Mouse (Mus musculus) midbrain, embryonic 15.5 days (tissue): ENCODE measurements at regions not wholly inside any gene's neighbourhood (a gene's known extent, or its start where the extent isn't known, plus 50 kb on each side); places are given as distances from the start of the nearest gene placed in this dataset.

ENCODE experiments used
- ATAC-seq: fragments of 200-750 bp; cut with Nextera tagmentation; replicated peaks from 2 replicates; pipeline ENCODE4 v1.8.0; 2017; ENCODE audit warnings: moderate TSS enrichment
- H3K27ac ChIP-seq: fragments of 300-500 bp; sonication (generic); 2 replicates; pipeline ENCODE4 v1.5.1; 2015; ENCODE audit warnings: mild to moderate bottlenecking, inconsistent platforms
- H3K27me3 ChIP-seq: fragments of 300-500 bp; sonication (generic); replicated peaks from 2 replicates; pipeline ENCODE4 v1.6.1; 2015; ENCODE audit warnings: inconsistent platforms
- H3K36me3 ChIP-seq: fragments of 300-500 bp; sonication (generic); replicated peaks from 2 replicates; pipeline ENCODE4 v1.6.1; 2015; ENCODE audit warnings: inconsistent platforms
- H3K4me1 ChIP-seq: fragments of 300-500 bp; sonication (generic); 2 replicates; pipeline ENCODE4 v1.6.1; 2015; ENCODE audit warnings: inconsistent platforms
- H3K4me2 ChIP-seq: fragments of 300-500 bp; sonication (generic); 2 replicates; pipeline ENCODE4 v1.6.1; 2015; ENCODE audit warnings: inconsistent platforms, mild to moderate bottlenecking, moderate library complexity
- H3K4me3 ChIP-seq: fragments of 300-500 bp; sonication (generic); 2 replicates; pipeline ENCODE4 v1.5.1; 2015; ENCODE audit warnings: mild to moderate bottlenecking, inconsistent platforms
- H3K9ac ChIP-seq: fragments of 300-500 bp; sonication (generic); 2 replicates; pipeline ENCODE4 v1.6.1; 2015; ENCODE audit warnings: mild to moderate bottlenecking, inconsistent platforms
- H3K9me3 ChIP-seq: fragments of 300-500 bp; sonication (generic); 2 replicates; pipeline ENCODE4 v1.6.1; 2016; ENCODE audit warnings: inconsistent platforms
- WGBS: fragments of 180-500 bp; shearing (Covaris S2); methylation state at CpG from one replicate; pipeline ENCODE4 v1.1.7; 2015; ENCODE audit warnings: mixed read lengths; 5-methylcytosine and 5-hydroxymethylcytosine counted together

DNA sequence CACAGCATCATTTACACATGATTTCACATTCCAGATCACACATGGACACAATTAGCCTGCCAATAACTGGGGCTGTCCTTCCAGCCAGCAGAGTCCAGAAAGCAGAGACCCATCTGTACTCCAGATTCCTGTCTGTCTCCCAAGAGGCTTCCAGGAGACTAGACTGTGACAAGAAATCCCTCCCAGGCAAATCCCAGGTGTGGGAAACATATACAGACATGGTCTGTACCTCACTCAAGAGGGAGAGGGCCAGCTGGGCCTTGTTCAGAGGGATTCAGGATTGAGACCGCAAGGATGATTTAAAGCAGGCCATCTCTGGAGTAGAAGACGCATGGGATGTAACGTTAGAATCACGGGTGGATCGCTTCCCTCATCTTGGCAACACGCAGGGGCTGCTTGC, 182.7 kb upstream of the Prr30 start:
- no peak overlapping the region for H3K4me2 ChIP-seq
- 79% methylated on average over 6 of the region's 6 CpGs for WGBS
- H3K27ac ChIP-seq, result no peak overlapping the region
- no peak for ATAC-seq
- no peaks in the 10 kb centered on the region for H3K36me3 ChIP-seq
- H3K4me1 ChIP-seq, result peaks cover 14% of the 10 kb centered on the region
- H3K9me3 ChIP-seq, result no peaks in the 10 kb centered on the region
- H3K27me3 ChIP-seq, result no peaks in the 10 kb centered on the region
- H3K9ac ChIP-seq, result no peak overlapping the region
- H3K4me3 ChIP-seq, result no peak overlapping the region

DNA sequence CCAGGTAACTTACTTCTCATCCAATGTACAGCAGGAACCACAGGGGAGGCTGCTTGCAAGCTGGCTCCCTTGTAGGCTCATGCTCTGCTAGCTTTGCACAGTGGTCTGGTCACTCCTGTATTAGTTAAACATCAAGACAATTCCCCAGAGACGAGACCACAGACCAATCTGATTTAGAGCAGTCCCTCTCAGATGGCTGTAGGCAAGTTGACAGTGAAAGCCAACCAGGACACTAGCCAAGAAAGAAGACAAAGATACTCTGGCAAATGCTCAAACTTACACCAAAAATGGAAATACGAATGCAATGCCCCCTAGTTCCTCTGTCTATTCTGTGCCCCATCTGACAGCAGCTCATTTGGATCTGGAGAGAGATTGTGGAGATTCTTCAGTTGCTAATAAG, 181.8 kb upstream of the Prr30 start:
- H3K9me3 ChIP-seq, result no peaks in the 10 kb centered on the region
- H3K4me2 ChIP-seq, result no peak overlapping the region
- ATAC-seq, result no peak
- H3K9ac ChIP-seq, result no peak overlapping the region
- no peaks in the 10 kb centered on the region for H3K36me3 ChIP-seq
- WGBS, result 74% methylated on average over 2 of the region's 2 CpGs
- H3K4me1 ChIP-seq, result peaks cover 14% of the 10 kb centered on the region
- no peak overlapping the region for H3K4me3 ChIP-seq
- no peaks in the 10 kb centered on the region for H3K27me3 ChIP-seq
- H3K27ac ChIP-seq, result no peak overlapping the region

DNA sequence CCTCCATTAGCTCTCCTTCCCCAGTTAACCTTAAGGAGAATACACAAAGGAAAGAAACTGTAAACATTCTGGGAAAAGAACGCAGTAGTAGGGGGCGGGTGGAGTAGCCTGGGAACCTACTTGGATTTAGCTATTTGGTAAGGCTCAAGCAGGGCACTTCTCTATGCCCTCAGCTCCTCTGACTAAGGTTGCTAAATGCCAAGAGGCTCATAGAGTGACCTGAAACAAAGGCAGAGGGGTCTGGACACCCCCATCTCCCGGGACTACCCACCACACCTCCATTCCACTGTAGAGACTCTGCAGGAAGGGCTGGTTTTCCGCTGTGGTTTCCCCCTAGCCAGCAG, 179.5 kb upstream of the Prr30 start:
- H3K9me3 ChIP-seq, result no peaks in the 10 kb centered on the region
- 40% methylated on average over 4 of the region's 4 CpGs for WGBS
- peak; percentile 40 for ATAC-seq
- no peak overlapping the region for H3K9ac ChIP-seq
- peaks cover 17% of the 10 kb centered on the region for H3K4me1 ChIP-seq
- H3K36me3 ChIP-seq, result no peaks in the 10 kb centered on the region
- no peak overlapping the region for H3K4me3 ChIP-seq
- peak overlapping the region; percentile 47; the same call in 1 of the 2 replicates for H3K4me2 ChIP-seq
- no peaks in the 10 kb centered on the region for H3K27me3 ChIP-seq
- no peak overlapping the region; the same call in 1 of the 2 replicates for H3K27ac ChIP-seq

DNA sequence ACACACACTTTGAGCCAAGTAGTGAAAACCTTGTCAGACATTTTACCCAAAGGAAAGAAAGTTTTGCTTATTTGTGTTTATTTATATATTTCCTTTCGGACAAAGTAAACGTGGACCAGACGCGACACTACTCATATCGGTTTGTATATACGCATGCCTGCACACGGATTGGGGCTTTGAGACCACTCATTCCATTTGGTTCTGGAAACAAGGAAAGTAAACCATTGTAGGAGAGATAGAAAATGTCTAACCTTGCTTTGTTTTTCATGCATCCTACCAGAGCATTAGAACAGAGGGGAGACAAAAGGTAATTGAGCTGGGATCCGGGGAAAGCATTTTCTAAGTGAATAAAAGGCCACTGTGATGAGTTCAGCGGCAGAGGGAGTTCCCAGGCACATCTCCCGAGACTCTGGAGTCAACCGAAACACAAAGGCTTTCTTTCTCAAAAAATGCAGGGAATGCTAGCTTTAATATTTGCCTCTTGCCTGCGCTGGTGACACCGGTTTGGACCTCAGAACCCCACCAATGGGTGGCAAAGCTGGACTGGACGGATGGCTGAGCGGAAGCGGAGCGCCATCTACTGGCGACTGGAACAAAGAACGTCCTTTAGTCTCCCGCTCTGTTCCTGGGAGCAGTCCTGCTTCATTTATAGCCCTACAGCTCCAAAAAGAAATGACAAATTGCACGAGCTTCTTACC, 179.0 kb upstream of the Prr30 start:
- Histone ChIP-seq H3K9ac (0 out of 2 replicates have a peak overlapping the region, but pooled peaks have one; percentile 1), H3K4me3 (peak overlapping the region; percentile 20), H3K4me2 (peak overlapping the region; percentile 47), H3K4me1 (peaks cover 17% of the 10 kb centered on the region), H3K36me3 (no peaks in the 10 kb centered on the region), H3K9me3 (no peaks in the 10 kb centered on the region), H3K27ac (peak overlapping the region; percentile 66), H3K27me3 (no peaks in the 10 kb centered on the region)
- ATAC-seq, result peak; percentile 90
- 16% methylated on average over 21 of the region's 21 CpGs for WGBS

DNA sequence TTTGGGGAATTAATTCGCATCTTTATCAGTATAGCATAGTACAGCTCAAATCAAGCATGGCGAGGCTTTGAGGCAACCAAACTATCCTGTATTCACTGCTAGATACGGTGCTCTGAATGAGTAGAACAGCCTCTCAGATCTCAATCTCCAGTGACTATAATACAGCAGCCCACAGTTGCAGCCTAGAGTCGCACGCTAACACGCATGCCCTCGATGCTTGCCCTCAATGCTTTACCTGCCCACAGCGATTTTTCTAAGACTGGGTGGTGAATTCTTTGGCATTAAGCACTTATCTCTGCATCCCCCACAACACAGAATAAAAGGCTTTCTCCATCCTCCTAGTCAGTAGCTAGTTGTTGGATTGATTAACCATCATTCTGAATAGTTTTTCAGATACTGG, 178.4 kb upstream of the Prr30 start:
- ATAC-seq, result peak; percentile 45; the same call in 1 of the 2 replicates
- Histone ChIP-seq H3K27ac (peak overlapping the region; percentile 66), H3K4me2 (peak overlapping the region; percentile 47), H3K27me3 (no peaks in the 10 kb centered on the region), H3K4me3 (0 out of 2 replicates have a peak overlapping the region, but pooled peaks have one; percentile 20), H3K9me3 (no peaks in the 10 kb centered on the region), H3K4me1 (peaks cover 17% of the 10 kb centered on the region), H3K36me3 (no peaks in the 10 kb centered on the region), H3K9ac (no peak overlapping the region)
- 29% methylated on average over 8 of the region's 8 CpGs for WGBS

DNA sequence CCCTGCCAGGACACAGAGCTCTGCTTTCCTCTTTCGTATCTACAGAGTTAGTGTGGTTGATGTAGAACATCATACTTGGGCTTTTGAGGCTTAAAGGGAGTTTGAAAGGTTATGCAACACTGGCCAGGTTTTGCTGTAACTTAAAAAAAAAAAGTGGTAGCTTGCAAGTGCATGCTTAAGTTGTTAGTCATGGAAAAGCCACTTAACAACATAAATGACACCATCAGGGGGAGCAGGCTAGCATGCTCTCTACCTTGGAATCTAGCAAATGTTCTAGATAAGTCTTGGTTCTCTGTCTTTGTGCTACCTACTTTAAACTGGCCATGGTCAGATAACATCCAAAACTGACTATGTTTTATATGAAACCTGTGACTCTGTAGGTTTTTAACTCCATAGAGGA, 176.6 kb upstream of the Prr30 start:
- no peak for ATAC-seq
- no peaks in the 10 kb centered on the region for H3K9me3 ChIP-seq
- H3K9ac ChIP-seq, result no peak overlapping the region
- peaks cover 17% of the 10 kb centered on the region for H3K4me1 ChIP-seq
- no peak overlapping the region for H3K27ac ChIP-seq
- 88% methylated on average over 1 of the region's 1 CpGs for WGBS
- H3K36me3 ChIP-seq, result no peaks in the 10 kb centered on the region
- H3K27me3 ChIP-seq, result no peaks in the 10 kb centered on the region
- no peak overlapping the region for H3K4me2 ChIP-seq
- no peak overlapping the region for H3K4me3 ChIP-seq

DNA sequence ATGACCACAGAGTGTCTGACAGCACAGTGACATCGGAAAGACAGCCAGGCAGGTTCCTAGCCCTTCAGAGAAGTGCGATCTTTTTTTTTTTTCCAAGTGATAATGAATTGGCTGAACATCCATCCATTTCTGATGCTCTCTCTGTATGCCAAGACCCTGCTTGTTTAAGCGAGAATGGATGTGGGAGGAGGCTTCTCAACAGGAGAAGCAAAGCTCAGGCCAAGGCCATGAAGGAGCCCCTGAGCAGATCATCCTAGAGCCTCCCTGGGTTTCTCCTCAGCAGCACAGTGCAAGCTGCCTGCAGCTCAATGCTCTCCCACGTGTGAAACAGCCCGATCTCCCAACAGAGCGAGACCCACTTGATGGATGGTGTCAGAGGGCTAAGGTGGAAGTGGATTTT, 175.7 kb upstream of the Prr30 start:
- H3K4me1 ChIP-seq, result peaks cover 17% of the 10 kb centered on the region
- H3K27ac ChIP-seq, result no peak overlapping the region
- H3K36me3 ChIP-seq, result no peaks in the 10 kb centered on the region
- WGBS, result 47% methylated on average over 6 of the region's 6 CpGs
- H3K4me3 ChIP-seq, result no peak overlapping the region
- no peak overlapping the region for H3K4me2 ChIP-seq
- ATAC-seq, result 0 out of 2 replicates have a peak, but pooled peaks have one; percentile 31
- H3K9me3 ChIP-seq, result no peaks in the 10 kb centered on the region
- no peaks in the 10 kb centered on the region for H3K27me3 ChIP-seq
- no peak overlapping the region for H3K9ac ChIP-seq

DNA sequence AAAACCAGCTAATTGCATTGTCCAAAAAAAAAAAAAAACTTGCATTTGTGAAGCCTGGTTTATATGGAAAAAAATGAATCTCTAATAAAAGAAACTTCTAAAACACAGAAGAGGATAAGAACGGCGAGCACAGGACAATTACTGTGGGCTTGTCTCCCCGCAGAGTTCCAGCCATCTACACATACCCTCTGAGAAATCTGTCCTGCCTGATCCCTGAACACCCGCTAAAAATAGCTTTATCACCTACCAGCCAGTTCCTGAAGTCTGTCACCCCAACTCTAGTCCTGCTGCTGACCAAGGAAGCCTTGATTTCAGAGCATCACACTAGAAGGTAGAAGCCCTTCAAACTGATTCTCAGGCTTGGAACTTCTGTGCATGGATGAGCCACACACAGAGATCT, 173.7 kb upstream of the Prr30 start:
- H3K36me3 ChIP-seq, result no peaks in the 10 kb centered on the region
- ATAC-seq, result no peak
- no peak overlapping the region for H3K4me3 ChIP-seq
- no peaks in the 10 kb centered on the region for H3K27me3 ChIP-seq
- WGBS, result 95% methylated on average over 4 of the region's 4 CpGs
- peaks cover 10% of the 10 kb centered on the region for H3K4me1 ChIP-seq
- no peak overlapping the region for H3K27ac ChIP-seq
- H3K9ac ChIP-seq, result no peak overlapping the region
- H3K9me3 ChIP-seq, result no peaks in the 10 kb centered on the region
- H3K4me2 ChIP-seq, result no peak overlapping the region

DNA sequence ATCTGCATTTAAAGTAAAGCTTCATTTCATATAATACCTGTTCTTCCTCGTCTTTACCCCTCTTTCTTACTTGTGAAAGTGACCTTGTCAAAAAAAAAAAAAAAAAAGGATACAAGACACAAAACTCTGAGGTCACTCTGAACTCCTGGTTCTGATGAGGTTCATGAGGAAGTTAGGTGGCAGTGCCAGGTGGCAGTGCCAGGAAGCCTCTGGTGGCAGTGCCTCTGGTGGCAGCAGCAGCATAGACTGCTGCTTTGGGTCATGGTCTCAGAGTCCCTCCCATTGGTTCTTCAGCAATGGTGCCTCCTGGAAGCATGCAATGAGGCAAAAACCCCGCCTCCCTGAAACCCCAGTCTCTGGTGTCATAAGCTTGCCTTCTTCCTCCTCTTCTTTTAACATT, 159.7 kb upstream of the Prr30 start:
- ATAC-seq, result no peak
- H3K27ac ChIP-seq, result no peak overlapping the region
- H3K4me2 ChIP-seq, result no peak overlapping the region
- H3K4me1 ChIP-seq, result no peaks in the 10 kb centered on the region
- no peak overlapping the region for H3K9ac ChIP-seq
- H3K4me3 ChIP-seq, result no peak overlapping the region
- H3K9me3 ChIP-seq, result no peaks in the 10 kb centered on the region
- 81% methylated on average over 2 of the region's 2 CpGs for WGBS
- H3K36me3 ChIP-seq, result no peaks in the 10 kb centered on the region
- H3K27me3 ChIP-seq, result no peaks in the 10 kb centered on the region

DNA sequence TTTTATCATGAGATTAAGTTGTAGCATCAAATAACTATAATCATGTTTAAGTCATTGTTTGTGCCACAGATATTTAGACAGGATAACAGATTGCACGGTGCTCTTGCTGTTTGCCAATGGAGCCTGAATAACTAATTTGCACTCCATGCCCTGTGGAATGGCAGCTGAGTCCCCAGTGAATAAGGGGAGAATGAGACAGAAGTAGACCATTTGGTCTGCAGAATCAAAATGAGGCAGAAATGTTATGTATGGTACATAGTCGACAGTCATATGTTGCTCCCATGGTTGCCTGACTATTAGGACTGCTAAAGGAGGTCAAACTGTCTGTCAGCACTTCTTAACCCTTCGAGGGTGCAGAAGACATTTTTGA, 152.9 kb upstream of the Prr30 start:
- no peak overlapping the region for H3K4me2 ChIP-seq
- 17% methylated on average over 3 of the region's 3 CpGs for WGBS
- peak; percentile 47; the same call in 1 of the 2 replicates for ATAC-seq

DNA sequence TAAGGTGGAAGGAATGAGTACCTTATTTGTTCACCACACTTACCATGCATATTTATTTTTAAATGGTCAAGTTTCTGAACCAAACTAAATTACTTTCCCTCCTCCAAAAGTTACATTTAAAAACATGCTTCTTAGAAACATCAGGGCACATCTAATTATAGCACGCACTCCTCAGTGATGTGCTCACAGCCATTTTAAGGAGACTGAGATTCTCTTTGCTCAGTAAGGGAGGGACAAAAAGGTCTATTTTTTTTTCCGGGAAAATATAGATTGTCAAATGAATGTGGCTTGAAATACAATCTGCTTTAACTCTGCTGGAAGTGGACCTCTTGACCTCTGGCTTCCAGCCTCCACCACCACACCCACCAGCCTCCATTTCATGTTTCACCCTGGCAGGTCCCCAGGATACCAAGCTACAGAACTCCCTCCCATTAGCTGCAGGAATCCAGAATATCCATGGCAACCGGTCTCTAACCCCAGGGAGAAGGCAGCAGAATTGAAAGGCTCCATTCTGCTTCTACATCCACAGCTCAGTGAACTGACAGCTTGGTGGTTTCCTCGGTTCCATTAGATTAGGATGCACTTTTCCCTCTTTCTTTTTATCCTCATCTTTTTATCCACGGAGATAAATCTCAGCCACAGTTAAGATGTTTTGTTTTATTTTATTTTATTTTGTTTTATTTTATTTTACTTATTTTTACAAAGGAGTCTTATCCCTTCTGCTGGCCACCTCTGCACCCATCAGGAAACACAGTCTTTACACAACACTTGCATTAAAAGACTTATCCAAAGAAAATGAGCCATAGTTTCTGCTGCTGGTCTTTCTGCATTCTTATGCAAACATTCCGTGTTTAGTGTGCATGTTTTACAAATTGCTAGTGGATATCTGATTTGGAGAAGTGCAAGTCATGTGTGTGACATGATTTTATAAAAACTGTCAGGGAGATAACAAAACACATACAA, 152.2 kb upstream of the Prr30 start:
- Histone ChIP-seq H3K4me2 (no peak overlapping the region), H3K27me3 (no peaks in the 10 kb centered on the region), H3K4me3 (no peak overlapping the region), H3K27ac (peak overlapping the region; percentile 76), H3K36me3 (no peaks in the 10 kb centered on the region), H3K4me1 (peaks cover 19% of the 10 kb centered on the region), H3K9me3 (no peaks in the 10 kb centered on the region), H3K9ac (no peak overlapping the region)
- ATAC-seq, result peak; percentile 98
- WGBS, result 2% methylated on average over 6 of the region's 6 CpGs

More for the DNA sequence above, 152.9 kb upstream of the Prr30 start:
- H3K4me1 ChIP-seq, result peaks cover 19% of the 10 kb centered on the region
- H3K9me3 ChIP-seq, result no peaks in the 10 kb centered on the region
- no peak overlapping the region for H3K9ac ChIP-seq
- H3K27me3 ChIP-seq, result no peaks in the 10 kb centered on the region
- peak overlapping the region; percentile 76 for H3K27ac ChIP-seq
- no peak overlapping the region for H3K4me3 ChIP-seq
- no peaks in the 10 kb centered on the region for H3K36me3 ChIP-seq

DNA sequence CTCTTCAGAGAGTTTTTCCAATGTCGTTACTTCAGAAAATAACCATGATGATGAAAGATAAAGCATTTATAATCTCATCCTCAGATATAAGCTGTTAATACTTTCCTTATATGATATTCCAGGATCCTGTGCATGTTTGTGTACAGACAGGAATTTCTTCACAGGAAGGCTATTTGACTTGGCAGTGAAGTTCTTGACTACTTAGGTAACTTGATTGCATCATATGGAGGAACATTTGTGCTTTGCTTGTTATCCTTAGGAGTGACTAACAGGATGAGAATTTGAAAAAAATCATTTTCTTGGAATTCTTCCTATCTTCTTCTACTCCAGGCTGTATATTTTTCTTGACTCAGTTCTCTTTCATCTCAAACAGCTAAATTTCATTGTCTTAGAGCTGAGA, 140.2 kb upstream of the Prr30 start:
- Histone ChIP-seq H3K4me1 (no peaks in the 10 kb centered on the region), H3K9me3 (no peaks in the 10 kb centered on the region), H3K4me3 (no peak overlapping the region), H3K27me3 (no peaks in the 10 kb centered on the region), H3K36me3 (no peaks in the 10 kb centered on the region), H3K4me2 (no peak overlapping the region), H3K9ac (no peak overlapping the region), H3K27ac (no peak overlapping the region)
- WGBS, result 98% methylated on average over 1 of the region's 1 CpGs
- no peak for ATAC-seq
